Mouse (Mus musculus) c-Kit-positive CD71-positive TER-119-negative erythroid progenitor cells, embryonic 14.5 days (primary cell): Measurements from ENCODE around the gene Gm11938.

Experiments used
- DNase-seq: peaks from one replicate; pipeline ENCODE4 v3.0.0-alpha.2; 2013; ENCODE audit warnings: low read depth

Gm11938 gene

DNA sequence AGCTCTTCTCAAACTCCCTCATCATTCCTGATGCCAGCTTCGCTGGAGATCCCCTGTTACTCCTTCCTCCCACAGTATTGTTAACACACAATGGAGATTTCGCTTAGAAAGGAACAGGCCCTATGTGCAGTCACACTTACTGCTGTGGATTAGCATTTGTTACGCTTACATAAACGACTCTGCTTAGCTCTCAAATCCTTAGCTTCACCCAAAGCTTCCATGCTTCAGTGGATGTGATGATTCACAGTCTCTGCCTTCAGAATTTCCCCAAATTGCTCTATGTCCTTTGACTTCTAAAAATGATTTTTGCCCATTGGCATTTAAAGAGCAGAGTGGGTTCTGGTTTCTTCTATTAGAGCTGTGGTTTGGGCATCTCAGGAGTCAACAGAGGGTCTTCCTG, 29.9 kb downstream of the Gm11938 start:
- DNase-seq = no peak

DNA sequence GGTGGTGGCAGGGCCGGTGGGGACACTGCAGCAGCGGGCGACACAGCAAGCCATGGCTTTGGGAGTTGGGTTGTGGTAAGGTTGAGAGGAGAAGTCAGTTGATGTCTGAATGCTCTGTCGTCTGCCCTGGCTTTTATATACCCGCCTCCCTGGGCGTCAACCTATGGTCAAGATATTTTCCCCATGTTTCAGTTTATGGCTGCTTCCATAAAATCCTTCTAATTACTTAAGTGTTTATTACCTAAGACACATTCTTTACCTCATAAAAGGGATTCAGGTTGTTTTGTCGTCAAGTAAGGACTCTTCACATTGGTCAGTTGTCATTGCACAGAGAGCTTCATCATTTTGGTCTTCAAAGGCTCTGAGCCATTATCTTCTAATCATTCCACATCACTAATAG, 36.6 kb downstream of the Gm11938 start, which contains the start of gene Krtap3-1:
Gene Krtap3-1 (minus strand): TSS at position 101 of the 400 bp plus-strand sequence.
- DNase-seq = no peak

GRCm38 (mm10) chr11:99562580-99562979, 40.5 kb downstream of the Gm11938 start:
- DNase-seq = no peak

DNA sequence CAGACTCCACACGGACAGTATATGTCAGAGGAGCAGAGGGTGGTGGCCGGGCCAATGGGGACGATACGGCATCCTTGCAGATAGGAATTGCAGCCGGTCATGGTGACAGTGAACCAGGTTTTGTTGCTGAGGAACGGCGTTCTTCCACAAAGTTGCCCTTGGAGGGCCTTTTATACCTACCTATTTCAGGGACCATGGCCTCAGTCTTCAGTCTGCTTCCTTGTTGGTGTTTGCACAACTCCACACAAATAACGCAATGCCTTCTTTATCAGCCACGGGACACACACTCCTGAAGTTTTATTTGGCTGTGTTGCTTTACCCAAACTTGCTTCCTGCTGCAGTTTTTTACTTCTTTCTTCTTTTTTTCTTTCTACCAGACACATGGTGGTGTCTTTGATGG, 43.7 kb downstream of the Gm11938 start, which contains the start of gene Gm11939:
Gene Gm11939 (minus strand): TSS at position 101 of the 400 bp plus-strand sequence.
- DNase-seq = no peak

DNA sequence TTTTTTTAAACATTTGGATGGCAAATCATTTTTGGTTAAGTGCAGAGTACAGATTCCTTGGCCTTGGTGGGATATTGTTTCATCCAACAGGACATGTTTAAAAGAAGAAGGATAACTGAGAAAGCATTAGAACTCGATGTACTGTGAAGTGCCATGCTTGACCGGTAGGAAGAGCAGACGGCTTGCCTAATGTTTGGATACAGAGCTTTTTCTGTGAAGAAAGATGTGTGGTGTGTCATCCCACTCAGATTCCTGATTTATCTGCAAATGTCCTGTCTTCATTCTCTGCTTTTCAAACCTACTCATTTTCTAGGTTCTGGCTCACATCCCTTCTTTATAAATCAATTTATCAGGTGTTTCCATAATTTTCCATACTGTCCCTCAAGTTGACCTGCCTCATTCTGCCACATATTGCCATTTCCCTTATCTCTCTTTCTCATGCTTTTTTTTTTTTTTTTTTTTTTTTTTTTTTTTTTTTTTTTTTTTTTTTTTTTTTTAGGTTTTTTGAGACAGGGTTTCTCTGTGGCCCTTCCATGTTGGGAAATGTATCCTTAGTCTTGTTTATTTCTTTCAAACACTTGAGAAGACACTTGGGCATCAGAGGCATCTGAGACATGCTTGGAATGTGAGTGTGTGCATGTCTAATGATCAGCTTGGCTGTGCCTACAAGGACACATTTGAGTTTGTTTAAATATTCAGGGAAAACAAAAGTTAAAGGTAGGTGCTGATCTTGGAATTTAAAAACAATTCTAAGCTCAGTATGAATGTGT, 44.9 kb downstream of the Gm11938 start:
- no peak for DNase-seq

- no peak for DNase-seq
Observed at GRCm38 (mm10) chr11:99556753-99557152, 46.4 kb downstream of the Gm11938 start, which contains the start of gene Krtap3-2. Gene Krtap3-2, minus strand, starts transcription at chr11:99556853.

- DNase-seq = no peak
Observed at GRCm38 (mm10) chr11:99556195-99556594, 46.9 kb downstream of the Gm11938 start.
